Mouse (Mus musculus) heart, postnatal 0 days (tissue): ENCODE data around the gene Gpm6b.

Experiments
- CTCF ChIP-seq: IDR thresholded peaks from 2 replicates; pipeline ENCODE4 v1.5.1; 2016; ENCODE audit warnings: antibody characterized with exemption, control low read depth, low read depth
- EP300 ChIP-seq: IDR thresholded peaks from 2 replicates; pipeline ENCODE4 v1.6.1; 2016; ENCODE audit warnings: antibody characterized with exemption, low read depth

DNA sequence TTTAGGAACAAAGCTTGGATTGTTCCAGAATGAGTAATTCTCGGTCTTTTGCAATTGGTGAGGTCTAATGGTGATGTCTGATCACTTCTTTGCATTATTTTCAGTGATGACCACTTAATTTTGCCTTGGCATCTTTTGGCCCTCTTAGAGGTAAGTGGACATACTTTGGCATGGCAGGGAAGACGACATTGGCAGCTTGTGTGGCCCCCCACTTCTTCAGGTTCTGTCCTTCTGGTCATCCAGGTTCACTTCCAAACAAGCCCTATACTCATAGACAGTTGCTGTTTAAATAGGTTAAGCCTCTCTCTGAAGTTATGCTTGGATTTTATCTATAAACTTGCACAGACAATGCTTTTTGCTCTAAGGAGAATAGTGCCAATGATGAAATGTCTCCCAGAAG, 120.2 kb downstream of the Gpm6b start:
- TF ChIP-seq CTCF, result no peak
- TF ChIP-seq EP300, result no peak
